Mouse (Mus musculus) adrenal gland, adult 18-20 months (tissue): ENCODE results near the gene Upk3a. TPM values are rescaled to one million over a fixed set of nuclear protein-coding genes. Genes with fewer than 3 reads are reported as not detected.

Source experiments
- DNase-seq, 2 experiments: peaks; one replicate each; pipeline ENCODE4 v3.0.0; 2021 to 2022; ENCODE audit warnings: low spot score in 2 of 2
- long read RNA-seq, 2 experiments: library from polyadenylated mRNA; stranded (forward); transcript quantifications; one replicate each; pipeline ENCODE4 v2.0.0; 2021
- total RNA-seq, 2 experiments: library from RNA; stranded (reverse); gene quantifications; 1 replicate in 1 of 2; 2 replicates in 1 of 2; pipeline ENCODE4 v1.2.3; 2021

The Upk3a gene
- not detected for total RNA-seq
- long read RNA-seq, experiment 1: 0 reads
- long read RNA-seq, experiment 2: 0 reads

DNA sequence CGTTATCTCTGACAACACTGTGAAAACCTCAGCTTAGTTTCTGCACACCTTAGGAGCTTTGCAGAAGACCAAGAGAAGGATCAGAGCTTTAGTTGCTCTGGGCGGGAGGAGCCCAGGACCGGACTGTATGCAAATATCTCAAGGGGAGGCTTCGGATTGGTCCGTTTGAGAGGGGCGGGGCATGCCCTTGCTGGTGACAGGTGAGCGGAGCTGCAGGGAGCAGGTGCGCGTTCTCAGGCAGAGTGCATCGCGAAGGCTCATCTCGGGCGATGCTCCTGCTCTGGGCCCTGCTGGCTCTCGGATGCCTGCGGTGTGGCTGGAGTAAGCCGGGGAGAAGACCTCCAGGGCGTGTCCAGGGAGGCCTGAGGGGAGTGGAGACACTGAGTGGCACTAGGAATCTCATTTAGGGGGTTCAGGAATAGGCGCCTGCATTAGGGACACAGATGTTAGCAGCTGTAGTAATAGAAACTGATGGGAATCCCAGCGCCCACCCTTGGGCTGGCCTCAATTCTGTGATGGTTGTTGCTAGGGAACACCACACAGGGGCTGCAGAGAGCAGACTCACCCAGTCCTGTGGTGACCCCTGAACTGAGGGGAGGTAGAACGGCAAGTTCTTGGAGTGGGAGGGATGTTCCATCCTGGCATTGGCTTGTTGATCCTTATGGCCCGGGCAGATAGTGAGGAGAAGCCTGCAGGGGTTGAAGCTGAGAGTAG, at the start of gene Upk3a:
TSS of gene Upk3a (plus strand) at position 191 of the 714 bp plus-strand sequence.
- DNase-seq: no peak

DNA sequence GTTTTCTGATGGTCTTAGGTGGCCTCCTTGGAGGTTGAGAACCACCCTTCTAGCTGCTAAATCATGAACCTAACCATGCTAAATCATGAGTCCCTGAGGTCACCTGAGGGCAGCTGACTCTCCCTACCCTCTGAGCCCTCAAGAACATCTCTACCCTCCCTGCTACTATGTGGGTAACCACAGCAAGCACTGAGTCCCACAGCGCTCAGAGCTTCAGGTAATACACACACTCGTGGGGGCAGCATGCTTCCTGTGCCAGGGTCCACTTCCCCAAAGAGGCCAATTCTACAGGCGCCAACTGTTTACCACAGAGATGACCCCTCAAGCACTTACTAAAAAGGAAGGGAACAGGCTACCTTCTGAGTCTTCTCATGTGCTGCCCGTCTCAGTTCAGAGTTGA, 48.4 kb upstream of the Upk3a start:
- no peak for DNase-seq

DNA sequence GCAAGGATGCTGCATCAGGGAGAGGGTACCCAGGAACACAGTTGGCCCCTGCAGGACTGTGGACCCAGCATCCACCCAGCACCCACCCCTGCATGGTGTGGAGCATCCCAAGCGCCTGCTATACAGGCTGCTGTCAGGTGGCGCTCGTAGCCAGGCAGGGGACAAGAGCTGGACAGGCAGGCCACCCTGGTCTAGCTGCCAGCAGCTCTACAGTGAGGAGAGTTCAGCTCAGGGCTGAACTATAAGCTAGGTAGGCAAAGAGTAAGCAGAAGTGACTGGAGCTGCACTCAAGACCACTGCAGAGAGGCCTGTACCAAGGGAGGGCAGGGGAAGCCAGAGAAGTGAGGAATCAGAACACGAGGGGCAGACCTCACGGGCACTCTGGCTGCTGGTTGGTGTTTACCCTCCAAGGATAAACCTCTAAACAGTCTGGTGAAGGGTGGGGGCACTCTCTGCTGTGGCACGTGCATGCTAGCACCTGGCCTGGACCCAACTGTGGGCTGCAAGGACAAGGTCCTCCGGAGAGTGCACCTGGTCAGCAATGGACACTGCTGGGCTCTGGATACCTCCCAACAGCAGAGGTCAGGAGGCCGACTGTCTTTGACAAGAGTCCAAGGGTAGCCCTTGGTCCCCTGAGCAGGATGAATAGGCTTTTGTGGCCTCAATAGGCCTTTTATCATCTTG, 43.9 kb upstream of the Upk3a start:
- DNase-seq: no peak

DNA sequence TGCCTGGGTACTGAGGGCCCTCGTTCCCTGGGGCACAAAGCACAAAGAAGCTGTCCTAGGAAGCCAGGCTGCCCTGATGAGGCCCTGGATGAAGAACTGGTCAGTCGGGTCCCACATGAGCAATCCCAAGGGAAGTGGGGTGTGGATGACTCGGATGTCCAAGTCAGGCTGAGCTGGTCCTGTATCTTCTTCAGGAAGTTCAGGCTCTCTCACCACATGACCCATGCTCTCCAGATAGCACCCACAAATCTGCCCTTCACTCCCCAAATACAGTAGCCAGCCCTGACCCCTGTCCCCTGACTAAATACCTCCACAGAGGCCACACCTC, 43.4 kb upstream of the Upk3a start:
- DNase-seq: no peak

DNA sequence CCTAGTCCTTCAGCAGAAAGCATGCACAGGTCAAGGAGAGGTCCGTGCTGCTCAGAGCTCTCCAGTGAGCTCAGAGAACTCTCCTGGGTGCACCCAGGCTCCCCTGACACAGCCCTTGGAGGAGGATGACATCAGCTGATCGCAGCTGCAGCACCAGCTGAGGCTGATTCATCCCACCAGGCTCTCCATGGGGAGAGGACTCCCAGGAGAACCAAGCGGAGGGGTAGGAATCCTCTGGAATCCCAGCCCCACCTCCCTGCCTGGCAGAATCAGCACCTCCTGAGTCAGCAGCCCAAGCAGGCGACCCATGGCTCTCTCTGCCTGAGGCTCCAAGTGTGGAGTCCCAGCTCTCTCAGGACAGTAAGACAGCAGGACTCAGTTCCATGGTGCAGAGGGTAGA, 41.2 kb upstream of the Upk3a start:
- DNase-seq: peak in 1 of 2 experiments; percentile 57

DNA sequence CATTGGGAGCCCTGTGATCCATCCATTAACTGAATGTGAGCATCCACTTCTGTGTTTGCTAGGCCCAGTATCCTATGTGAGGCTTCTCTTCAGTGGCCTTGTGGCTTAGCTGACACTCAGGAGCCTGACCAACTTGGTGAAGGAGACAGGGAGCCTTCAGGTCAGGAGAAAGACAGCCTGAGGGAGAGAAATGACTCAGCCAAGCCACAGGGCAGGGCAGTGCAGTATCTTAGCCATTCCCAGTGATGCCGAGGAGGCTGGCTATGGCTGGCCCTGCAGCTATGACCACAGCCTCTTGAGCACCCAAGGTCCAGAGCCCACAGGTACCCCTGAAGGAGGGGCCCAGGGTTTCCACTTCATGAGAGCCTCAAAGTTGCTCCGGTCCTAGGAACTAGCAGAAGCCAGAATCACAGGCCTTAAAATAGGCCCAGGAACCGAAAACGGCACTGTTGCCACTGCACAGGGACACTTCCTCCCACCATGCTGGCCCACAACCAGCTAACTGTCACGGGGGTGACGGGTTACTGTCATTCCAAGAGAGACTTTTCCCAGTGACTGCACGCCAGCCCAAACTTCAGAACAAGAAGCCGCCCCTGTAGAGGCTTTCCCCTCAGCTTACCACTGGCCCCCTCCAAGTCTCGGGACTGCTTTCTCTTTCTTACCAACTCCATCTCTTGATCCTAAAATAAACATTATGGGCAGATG, 35.2 kb upstream of the Upk3a start:
- no peak for DNase-seq

DNA sequence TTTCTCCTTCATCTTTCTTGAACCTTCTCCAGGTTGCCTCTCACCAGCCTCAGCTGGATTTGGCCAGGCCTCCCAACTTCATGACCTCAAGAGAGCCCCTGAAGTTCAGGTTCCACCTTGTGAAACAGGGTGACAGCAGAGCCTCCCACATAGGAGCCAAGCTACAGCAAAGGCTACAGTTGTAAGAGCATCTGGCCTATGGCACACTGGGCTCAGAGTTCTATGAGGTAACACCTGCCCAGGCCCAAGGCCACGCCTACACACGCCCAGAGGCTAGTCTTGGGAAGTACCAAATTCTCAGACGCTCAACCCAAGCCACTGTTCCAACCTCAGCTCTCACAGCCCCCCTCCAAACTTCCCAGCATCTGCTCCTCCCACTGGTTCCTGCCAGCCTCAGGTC, 34.1 kb upstream of the Upk3a start:
- no peak for DNase-seq

DNA sequence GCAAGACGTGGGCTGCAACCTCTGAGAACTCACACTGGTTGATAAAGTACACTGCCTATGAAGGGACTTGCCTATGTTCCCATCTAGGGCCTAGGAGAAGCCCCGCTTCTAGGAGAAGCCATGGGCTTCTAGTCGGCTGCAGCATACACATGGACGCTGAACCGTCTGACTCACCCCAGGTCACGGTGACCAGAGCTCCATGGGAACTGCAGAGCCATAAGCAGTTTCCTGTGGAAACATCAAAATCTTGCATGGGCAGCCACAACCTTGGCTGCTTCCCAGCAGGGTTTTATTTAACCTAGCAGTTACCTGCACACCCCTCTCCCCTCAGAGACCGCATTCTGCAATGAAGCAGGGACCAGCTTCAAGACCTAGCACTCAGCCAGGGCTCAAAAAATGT, 33.2 kb upstream of the Upk3a start:
- no peak for DNase-seq

DNA sequence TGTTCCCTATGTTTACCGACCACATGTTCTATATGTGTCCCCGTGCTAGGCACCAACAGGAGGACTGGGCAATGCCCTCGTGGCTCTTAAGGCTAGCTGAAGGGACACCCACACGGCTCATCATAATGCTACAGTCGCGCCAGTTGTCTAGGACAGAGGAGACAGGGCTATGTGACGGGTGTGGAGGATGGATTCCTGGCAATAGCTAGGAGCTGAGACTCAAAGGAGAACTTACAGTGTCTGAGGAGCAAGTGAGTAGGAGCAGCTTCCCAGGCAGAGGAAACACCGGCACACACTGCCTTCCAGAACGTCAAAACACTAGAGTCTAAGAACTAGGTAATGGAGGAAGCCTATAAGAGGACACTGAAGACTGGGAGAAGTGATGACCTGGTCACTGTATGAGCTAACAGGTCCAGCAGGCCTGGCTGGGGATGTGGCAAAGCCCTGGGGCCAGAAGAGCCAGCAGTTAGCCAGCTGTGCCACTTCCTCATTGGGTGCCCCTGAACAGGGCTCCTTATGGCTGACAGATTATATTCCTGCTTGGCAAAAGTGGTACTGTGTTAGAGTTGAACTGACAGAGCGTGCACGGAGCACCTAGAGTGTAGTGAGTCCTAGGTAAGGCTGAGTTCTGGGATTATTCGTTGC, 31.3 kb upstream of the Upk3a start:
- no peak for DNase-seq

DNA sequence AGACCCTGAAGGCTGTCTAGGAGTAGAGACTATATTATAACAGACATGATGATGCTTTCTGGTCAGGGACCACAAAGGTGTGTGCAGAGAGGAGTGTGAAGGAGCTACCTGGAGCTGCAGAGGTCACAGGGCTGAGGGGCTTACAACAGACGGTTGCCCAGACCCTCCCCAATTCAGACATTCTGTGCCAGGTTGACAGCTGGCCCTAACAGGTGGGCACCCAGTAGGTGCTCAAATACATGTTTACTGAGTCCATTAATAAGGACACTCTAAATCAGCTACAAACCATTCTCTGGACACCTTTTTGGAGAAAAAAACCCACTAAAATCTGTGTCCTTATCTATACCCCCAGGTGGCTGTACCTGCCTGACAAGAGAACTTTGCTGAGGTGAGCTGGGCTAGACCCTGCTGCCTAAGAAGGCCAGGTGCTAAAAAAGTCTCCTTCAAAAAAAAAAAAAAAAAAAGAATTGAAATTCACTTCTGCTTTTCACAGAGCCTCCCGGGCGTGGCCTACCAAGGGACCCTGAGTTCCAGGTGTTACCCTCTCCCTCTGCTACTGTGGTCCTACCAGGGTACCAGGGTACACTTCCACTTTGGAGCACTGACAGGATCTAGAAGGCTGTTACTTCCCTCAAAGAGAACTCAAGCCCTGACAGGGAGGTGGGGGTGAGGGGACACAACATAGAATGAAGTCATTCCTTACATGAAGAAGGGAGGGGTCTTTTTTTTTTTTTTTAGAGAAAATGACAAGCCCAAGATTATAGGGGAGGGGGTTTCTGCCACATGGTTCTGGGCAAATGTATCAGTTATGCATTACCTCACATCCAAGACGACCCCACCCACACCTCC, 30.5 kb upstream of the Upk3a start:
- DNase-seq: no peak

DNA sequence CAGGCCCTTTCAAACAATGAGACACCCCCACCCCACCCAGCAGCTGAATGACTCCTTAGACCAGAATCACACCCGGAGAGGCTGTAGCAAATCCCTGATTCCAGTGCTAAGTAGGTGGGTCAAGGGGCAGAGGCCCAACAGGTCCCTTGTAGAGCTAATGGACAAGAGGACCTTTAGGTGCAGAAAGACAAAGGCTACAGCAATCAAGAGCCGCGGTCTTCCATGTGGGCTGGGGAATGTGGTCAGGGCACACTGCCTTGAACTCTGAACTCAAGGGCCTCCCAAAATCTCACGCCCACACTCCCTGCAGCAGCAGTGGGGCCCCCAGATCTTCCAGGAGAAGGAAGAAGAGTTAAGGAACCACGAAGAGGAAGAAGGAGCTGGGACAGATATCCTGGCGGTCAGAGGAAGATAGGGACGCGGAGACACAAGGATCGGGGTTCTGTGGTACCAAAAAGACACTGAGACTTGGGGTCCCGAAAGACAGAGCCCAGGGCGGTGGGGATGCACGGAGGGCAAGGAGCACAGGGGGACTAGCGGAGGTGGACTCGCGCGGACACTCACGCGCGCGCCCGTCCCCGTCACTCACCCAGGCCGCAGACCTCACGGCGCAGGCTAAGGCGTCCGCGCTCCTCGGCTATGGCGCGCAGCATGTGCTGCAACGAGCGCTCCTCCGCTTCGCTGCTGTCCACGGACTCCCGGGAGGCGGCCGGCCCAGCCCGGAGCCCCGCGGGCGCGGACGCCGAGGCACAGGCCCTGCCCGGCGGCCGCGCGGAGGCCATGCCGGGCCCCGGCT, 29.7 kb upstream of the Upk3a start:
- no peak for DNase-seq

DNA sequence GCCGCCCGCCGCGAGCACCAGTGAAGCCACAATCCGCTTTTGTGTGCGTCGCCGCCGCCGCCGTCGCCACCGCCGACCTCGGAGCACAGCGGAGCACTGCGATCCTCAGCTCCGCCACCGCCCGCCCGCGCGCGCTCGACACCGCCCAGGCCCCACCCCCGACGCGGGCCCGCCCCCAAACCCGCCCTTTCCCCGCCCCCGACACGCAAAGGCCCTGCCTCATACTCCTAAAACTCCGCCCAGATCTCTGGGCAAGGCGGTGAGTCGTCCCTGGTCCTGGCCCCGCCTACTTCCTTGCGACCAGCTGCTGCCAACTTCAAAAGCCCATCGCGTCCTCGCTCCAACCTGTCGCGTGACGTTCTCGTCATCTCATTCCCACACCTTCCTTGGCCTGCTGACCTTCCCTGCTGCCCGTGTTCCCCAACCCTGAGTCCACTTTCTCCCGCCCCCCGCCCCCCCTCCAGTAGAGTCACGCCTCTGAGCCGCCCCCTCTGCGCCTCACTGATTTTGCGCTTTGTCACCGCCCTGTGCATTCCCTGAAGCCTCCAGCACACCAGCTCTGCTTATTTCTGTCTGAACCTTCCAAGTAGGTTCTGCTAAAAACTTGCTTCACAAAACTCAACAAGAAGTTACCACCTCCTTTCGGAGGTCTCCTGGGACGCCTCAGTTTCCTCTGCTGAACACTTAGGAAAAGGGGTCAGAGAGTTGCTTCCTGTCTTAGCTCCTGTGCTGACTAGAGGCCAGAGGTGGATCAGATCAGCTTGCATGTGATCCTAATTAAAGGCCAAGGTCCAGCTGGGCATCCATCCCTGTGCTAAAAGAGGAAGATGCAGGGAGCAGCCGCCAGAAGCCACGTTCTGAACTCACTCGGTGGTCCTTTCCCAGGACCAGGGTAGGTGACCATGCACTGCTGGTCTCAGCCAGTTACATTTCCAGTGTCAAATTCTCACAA, 28.8 kb upstream of the Upk3a start, which contains the start of gene 5031439G07Rik:
TSS of gene 5031439G07Rik (minus strand) at position 678 of the 952 bp plus-strand sequence.
- DNase-seq: peak; percentile 78 to 83

DNA sequence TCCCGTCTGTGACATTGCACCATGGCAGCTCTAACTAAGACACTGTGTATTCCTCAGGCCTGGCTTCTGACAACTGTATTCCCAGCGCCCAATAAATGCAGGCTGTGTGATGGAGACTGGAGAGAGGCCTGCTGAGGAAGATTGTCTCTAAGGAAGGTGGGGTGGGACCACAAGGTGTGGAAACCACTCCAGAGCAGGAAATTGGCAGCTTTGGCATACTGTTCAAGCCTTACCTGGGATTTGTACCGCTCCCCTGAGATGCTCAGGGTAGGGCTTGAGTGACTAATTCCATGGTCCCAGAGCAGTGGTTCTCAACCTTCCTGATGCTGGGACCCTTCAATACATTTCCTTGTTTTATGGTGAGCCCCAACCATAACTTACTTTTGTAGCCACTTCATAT, 27.8 kb upstream of the Upk3a start:
- DNase-seq: no peak

DNA sequence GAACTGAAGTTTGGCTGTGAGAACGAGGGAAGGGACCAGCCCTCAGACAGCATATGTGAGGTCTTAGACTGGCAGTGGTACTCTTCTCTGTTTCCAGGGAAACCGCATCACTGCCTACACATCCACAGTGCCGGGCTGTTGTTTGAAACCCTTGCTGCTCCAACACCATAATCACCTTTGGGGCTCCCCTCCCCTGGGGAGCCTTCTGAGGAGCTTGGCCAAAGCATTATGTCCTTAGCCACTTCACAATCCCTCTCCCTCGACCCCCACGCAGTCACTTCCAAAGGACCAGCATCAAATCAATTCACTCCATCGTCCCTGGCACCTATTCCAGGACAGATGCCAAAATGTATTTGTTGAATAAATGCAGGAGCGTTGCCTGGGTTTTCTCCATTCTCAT, 27.2 kb upstream of the Upk3a start:
- DNase-seq: no peak

DNA sequence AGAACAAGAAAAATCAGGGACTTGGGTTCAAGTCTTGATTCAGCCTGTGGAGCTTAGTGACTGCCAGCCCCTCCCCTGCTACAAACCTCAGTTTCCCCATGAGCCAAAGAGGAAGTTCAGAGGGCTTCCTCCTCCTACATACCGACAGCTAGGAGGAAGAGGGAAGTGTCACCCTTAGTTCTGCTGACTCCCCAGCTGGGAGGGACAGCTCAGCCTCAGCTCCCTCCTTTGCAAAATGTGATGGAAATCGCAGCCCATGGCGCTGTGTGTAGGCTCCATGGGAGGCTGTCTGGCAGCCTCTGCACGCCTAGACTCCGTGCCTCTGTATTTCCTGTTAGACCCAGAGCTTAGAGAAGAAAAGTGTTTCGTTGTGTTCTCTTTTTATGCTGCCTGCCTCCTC, 22.4 kb upstream of the Upk3a start:
- no peak for DNase-seq

DNA sequence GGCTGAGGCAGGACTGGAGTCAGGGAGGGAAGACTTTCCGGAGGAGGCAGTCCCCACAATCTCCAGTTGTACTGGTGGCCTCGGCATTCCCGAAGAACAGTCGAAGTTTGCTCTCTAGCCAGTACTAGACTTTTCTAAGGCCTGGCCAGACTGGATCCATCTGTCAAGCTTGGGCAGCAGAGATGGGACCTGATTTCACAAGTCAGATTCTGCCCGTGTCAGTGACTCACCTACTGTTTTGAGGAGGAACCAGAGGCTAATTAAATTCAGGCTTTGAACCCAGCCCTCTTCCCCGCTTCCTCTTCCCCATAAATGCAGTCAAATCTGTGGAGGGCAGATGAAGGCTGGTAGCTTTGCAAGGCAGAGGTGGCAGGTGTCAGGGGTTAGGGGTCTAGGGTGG, 21.9 kb upstream of the Upk3a start:
- DNase-seq: no peak

DNA sequence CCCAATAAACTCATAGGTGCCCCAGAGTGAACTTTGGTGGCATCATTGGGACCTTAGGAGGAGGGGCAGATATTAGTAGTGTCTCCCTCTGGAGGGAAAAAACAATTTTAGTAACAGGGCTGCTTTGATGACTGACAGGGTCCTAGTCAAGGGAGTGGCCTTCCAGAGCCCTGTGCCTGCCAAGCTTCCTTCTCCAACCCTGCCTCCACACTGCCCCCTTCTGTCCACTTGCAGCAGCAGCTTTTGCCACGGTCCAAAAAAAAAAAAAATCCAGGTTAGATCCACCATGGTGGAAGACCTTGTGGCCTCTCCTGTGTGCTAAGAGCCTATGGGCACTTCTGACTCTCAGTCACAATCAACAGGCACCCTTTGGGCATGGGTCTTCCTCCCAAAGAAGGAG, 21.0 kb upstream of the Upk3a start:
- DNase-seq: peak; percentile 67 to 72

DNA sequence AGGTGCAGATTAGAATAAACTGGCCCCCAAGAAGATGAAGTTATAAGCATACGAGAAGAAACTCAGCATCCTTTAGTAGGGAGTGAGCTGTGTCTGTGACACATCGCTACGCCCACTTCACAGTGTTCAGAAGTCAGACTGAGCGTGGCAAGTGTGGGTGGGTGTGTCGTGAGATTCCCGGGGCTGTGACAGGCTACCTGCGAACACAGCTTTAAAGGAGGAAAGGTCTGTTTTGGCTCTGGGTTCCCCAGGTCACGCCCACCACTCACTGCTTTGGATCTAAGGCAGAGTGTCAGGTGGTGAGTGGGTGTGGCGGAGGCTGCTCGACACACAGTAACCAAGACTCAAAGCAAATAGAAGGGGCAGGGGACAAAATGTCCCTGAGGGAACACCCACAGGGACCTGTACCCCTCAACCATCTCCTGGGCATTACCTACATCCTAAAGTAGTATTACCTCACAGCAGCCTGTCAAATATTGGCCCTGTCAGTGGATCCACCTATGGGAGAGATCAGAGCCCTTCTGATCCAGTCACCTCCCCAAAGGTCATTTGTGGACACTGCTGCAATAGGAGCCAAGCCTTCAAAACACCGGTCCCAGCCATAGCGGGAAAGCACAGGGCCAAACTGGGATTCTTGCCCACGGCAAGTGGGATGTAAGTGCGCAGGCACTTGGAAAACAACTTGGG, 19.0 kb upstream of the Upk3a start:
- no peak for DNase-seq
